Mouse (Mus musculus) small intestine, adult 2 months (tissue): ENCODE measurements around the gene Sh3tc1.

Source experiments
- CTCF ChIP-seq: fragments of 200-500 bp; IDR thresholded peaks from 2 replicates; pipeline ENCODE4 v1.5.1; 2012; ENCODE audit warnings: low read depth, mild to moderate bottlenecking, control low read depth, inconsistent platforms, low read length, moderate library complexity, mixed read lengths; ENCODE audit not compliant: insufficient replicate concordance, insufficient read length; ENCODE audit errors: extremely low read depth
- POLR2A ChIP-seq: fragments of 200-500 bp; IDR thresholded peaks from 2 replicates; pipeline ENCODE4 v1.6.1; 2012; ENCODE audit warnings: low read depth, mild to moderate bottlenecking, control low read depth, inconsistent platforms, low read length, moderate library complexity

- TF ChIP-seq POLR2A (no peak), CTCF (no peak)
Observed at GRCm38 (mm10) chr5:35762388-35762787, 22.6 kb upstream of the Sh3tc1 start.
